Mouse (Mus musculus) frontal cortex, postnatal 36 days (tissue): Measurements from ENCODE around the gene Wbp2.
"Not testable (repeated sequence)": the region's sequence is repeated elsewhere in the genome, so short reads cannot be mapped to it uniquely, and the experiment has no call there.

Experiments used
- DNase-seq, 2 experiments: peaks; one replicate each; pipeline ENCODE4 v3.0.0; 2022; ENCODE audit warnings: low spot score in 2 of 2

Wbp2 gene

DNA sequence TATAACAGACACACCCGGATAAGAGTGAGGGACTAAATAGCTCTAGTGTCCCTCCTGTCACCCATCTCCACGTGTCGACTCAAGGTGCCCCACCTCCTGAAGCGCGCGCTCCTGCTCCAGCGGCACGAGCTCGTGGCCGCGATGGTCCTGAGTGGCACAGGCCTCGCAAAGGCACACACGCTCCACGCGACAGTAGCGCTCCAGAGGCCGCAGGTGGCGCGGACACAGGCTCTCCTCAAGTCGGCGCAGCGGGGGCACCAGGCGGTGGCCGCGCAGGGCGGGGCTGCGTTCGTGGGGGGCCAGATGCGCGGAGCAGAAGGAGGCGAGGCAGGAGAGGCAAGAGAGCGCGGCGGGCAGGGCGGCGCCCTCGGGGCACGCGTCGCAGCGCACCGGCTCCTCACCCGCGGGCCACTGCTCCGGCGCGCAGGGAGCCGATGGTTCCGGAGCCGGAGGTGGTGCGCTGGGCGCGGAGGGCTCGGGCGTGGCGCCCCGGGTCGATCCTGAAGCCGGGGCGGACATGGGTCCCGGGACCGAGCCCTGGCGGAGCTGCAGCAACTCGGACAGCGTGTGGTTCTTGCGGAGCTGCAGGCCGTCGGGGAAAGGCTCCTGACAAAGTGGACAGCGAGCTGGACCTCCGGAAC lies 22.8 kb upstream of the Wbp2 start:
- DNase-seq: no peak

DNA sequence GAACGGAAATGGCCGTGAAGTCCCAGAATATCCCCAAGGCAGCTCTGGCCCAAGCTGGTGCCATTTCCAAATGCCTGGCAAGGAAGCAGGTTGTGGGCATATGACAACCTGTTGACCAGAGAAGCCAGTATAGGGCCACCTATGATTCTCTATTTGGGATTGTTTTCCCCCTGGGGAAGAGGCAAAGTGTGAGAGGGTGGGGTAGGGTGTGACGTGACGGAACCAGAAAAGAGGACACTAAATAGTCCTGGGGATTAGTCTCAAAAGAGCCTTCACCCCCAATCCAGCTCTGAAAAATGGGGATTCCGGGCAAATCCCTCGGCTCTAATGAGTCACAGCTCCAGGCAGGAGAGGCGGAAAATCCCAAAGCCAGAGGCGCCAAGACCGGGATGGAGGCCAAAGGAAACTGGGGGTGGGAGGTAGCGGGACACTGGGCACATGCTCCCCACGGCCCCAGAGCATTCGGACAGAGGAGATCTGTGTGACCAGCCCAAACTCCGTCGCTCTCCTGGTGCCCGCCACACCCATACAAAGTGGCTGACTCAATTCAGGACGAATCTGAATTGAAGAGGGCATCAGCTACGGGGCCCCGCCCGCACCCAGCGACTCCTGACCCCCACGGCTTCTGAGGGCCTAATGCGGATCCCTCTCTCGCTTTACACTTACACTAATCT lies 21.8 kb upstream of the Wbp2 start:
- DNase-seq: peak; percentile 43 to 46

DNA sequence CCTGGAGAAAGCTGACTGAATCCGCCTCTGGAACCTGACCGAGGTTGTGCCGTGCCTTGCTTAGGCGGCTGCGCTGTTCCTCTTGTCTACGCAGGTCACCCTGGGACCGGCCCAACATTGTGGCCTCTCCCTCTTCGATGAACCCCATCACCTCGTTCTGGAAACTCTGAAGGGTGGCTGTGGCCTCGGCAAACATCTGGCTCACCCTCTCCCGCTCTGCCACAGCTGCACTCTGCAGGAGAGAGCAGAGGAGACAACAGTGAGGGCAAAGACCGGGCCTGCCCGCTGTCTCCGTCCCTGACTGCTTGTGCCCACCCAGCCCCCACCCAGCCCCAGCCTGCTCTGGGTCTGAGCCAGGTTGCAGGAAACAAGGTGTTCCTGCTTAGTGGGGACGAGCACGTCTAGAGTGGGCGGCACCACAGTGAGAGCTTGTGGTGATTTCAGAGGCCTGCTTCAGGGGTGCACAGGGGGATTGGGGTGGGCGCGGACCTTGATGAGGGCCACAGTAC lies 21.0 kb upstream of the Wbp2 start:
- no peak for DNase-seq

DNA sequence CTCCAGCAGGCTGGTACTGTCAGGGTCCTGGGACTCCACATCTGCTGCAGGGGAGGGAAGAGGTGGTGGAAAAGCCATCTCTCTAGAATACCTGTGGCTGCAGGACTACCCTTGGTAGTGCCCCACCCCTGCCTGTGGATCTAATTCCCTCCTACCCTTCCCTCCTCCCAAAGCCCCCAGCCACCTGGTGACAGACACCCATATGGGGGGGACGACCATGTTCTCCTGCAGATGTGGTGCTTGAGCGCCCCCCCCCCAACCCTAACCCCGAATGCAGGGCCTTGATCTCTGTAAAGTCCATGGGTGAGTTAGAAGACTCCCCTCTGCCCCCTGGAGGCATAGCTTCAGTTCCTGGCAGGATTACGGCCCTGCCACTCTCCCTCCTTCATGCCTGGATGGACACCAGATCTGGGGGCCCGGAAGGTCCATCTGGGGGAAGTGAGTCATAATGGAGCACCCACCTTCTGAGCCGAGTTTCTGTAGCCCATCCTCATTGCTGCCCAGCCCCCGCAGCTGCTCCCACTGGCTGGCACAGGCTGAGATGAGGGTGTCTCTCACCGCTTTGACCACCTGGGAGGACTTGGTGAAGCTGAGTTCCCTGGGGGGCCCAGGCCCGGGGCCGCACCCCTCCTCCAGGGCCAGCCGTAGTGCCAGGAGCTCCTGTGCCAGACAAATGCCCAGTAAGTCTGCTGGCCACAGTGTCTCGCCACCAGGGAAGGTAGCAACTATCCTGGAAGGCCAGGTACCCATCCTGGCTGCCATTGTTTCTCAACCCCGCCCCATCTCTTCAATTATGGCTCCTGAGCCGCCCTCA lies 20.4 kb upstream of the Wbp2 start:
- DNase-seq: no peak

DNA sequence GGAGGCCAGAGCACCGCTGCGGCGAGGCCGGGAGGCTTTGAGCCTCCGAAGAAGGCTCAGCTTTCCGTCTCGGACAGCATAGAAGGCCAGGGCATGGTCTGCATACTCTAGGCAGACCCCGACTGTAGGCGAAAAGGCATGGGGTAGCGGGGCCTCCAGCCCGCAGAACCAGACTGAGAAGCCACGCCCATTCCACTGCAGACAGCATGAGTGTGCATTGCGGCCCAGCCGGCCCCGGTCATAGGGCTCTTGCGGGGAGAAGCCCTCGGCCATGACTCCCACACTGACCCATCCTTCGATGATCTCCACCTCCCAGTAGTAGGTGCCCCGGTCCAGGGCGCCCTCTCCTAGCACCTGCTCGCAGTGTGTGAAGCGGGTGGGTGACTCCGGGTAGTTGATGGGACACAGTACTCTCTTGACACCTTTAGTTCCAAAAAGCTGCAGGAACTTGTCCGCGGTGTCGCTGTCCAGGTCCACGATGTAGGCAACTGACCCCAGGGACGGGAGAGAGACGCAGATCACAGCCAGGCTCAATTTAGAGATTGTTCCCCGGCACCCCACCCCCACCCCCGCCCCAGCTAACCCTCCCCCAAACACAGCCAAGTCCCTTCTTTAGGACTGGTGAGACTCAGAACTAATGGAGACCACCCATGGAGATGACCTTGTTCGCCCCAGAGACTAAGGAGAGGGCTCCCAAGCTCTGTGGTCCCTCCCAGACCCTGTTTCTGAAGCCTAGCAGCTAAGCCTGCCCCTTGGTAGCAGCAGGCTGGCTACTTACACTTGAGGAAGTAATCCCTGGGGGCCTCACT lies 19.6 kb upstream of the Wbp2 start:
- no peak for DNase-seq

DNA sequence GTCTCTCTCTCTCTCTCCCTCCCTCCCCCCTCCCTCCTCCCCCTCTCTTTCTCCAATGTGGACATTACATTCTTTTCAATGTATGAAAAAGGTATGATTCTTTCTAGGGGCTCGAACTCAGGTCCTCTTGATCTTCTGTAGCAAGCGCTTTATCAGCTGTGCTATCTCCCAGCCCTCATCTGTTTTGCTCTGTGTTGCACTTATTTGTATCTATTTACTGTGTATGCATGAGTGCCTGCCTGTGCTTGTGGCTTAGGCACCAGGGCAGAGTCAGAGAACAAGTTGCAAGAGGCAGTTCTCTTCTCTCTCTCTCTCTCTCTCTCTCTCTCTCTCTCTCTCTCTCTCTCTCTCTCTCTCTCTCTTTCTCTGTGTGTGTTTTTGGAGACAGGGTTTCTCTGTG lies 18.3 kb upstream of the Wbp2 start:
- no peak for DNase-seq

DNA sequence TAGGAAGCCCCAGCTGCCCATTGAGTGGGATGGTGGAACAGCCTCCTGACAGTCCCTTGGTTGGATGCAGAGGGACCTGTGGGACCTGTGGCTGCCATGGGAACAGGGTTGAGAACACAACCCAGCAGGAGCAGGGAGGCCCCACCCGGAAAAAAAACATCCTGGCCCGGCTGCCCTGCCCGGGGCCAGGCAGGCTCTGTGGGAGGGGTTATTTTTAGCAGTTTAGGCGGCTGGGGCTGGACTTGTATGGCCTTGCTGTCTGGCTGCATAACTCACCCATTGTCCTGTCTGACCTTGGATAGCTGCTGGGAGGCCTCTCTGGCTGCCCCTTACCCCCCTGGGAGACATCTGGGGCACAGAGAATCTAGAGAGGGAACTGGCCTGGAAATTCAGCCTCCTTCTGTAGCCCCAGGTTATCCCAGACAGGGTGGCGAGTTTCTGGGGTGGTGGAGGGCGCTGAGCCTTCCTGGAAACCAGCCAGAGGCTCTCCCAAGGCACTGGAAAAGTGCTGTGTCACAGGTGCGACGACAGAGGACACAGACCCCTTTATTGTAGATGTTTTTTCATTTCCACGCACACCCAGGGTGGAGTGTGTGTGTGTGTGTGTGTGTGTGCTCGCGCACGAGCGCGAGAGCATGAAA lies 17.3 kb upstream of the Wbp2 start:
- DNase-seq: no peak

DNA sequence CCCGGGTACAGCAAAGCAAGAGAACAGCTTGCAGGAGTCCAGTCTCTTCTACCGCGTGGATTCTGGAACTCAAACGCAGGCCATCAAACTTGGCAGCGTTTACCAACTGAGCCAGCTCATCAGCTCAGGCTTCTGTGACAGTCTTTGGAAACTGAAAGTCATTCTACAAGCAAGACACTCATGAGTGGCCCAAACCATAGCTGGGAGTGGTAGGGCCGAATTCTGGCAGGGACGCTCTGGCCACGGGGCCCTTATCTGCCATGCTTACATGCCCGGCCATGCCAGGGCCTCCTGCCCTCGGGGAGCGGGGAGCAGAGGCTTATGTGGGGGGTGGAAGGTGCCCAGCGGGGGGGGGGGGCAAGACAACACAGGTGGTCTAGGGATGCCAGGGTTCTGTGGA lies 16.8 kb upstream of the Wbp2 start:
- no peak for DNase-seq

DNA sequence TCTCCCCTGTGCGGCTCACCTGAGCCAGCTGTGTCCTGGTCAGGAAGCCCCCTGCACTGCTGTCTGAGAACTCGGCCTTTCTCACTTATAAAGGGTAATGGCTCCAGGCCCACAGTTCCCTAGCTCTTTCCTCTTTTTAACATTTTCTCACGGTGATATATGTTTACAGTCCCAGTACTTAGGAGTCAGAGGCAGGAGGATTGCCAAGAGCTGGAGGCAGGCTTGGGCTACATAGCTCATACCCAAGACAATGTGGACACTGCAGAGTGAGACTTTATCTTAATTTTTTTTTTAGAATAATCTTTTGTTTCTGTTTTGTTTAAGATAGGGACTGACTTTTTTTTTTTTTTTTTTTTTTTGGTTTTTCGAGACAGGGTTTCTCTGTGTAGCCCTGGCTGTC lies 15.7 kb upstream of the Wbp2 start:
- no peak for DNase-seq

DNA sequence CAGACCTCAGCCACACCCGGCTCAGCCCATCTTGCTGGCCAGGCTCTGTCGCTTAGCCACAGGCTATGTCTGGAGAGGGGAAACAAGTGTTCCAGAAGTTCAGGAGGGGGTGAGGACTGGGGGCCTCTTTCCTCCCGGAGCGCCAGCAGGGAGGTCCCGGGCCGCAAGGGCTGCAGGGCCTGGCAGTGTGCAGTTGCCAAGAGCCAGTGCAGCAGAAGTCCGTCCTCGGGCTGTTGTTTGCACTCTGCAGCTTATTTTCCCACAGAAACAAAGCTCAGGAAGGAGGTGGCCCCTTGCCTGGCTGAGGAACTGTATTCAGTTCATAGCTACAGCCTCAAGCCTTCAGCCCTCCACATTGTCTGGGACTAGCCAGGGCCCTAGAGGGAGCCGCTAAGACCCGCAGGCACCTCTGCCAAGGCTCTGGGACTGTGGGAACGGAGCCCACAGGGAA lies 15.2 kb upstream of the Wbp2 start:
- no peak for DNase-seq

DNA sequence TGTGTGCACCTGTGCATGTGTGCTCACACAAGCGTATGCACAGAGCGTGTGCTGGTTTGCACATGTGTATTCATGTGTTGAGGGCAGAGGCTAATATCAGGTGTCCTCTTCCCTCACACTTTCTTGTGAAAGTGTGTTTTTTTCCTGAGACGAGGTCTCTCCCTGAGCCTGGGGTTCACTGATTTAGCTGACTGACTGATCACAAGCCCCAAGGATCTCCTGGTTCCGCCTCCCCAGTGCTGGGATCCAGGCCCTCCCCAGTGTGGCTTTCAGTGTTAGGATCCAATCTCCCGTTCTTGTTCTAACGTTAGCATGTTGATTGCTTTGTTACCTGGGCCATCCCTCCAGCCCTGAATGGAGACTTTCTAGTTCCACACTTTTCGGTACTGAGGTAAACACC lies 14.0 kb upstream of the Wbp2 start:
- DNase-seq: no peak

DNA sequence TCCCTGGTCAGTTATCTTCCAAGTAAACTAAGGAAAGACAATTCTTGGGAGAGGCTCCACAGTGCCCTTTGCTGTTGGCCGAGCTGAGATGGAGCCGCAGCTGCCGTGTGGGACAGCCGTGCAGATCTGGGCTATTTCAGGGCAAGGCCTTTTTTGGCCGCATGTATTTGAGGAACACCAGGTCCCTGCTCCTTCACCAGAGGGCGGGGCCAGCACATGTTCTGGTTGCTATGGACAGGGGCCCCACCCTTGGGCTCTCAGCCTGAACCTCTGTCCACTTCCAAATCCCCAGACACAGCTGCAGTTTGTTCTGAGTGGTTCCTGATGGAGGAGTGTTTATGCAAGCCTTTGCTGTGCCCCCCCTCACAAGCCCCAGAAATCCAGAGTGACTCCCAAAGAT lies 13.6 kb upstream of the Wbp2 start:
- no peak for DNase-seq

DNA sequence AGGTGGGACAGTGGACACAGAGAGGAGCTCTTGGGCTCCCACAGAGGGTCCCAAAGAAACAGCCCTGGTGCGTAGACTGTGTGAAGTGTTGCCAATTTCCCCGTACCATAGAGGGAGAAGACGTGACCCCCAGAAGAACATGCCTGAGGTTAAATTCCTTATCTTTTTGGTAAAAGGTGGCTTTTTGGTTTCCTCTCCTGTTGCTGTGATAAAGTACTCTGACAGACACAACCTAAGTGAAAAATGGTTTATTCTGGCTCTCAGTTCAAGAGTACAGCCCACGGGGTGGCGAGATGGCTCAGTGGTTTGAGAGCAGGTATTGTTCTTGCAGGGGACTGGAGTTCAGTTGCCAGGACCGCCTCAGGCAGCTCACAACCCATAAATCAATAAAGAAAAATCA lies 12.7 kb upstream of the Wbp2 start:
- no peak for DNase-seq

DNA sequence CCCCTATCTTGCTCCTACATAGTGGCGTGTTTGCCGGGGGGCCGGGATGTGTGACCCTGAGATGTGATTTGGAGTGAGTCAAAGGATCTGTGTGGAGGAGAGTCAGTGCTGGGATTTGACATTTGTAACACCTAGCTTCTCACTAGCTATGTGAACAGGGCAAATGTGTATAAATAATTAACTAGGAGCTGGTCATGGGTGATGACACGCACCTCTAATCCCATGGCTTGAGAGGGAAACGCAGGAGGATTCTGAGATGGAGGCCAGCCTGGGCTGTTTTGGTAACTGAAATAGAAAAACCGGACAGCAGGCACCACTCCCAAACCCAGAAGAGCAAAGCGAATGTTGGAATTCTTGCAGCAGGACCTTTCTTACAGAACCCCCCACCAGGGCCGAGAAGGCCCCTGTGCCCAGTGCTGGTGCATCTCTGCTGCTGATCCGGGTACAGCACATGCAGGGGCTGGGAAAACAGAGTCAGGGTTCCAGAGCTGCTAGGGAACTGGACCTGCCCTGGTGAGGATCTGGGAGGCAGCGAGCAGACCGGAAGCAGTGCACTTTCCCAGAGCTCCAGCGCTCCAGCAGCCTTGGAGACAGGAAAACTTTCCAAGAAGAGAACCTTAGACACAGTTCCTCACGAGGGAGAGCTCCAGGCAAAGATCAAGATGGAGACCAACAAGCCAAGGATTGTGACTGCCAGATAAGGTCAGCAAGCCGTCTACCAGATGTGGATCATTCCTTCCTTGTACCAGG lies 12.1 kb upstream of the Wbp2 start:
- DNase-seq: no peak

DNA sequence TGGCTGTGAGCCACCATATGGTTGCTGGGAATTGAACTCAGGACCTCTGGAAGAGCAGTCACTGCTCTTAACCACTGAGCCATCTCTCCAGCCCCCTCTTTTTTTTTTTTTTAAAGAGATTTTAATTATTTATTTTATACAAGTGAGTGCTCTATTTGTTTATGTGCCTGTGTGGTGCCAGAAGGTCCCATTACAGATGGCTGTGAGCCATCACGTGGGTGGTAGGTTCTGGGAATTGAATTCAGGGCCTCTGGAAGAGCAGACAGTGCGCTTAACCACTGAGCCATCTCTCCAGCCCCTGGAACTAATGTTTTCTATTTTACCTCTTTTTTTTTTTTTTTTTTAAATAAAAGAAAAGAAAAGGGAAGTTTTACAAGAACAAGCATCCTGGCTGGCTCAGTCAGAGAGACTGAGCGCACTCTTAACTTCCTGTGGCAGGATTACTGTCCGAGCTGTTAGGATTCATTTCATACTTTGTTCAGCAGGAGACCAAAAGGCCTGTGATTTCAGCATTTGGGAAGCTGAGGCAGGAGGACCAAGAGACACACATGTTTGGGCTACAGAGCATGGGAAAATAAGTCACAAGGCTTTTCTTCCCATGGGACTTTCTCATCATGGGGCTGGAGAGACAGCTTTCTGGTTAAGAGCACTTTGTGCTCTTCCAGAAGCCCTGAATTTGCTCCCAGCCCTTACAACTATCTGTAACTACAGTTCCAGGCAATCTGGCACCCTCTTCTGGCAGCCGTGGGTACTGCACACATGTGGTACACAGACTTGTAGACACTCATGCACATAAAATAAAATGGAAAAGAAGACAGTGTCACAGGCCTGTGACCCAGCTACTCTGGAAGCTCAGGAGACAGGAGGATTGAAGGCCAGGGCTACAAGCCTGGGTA lies 9.7 kb upstream of the Wbp2 start:
- DNase-seq: no peak

DNA sequence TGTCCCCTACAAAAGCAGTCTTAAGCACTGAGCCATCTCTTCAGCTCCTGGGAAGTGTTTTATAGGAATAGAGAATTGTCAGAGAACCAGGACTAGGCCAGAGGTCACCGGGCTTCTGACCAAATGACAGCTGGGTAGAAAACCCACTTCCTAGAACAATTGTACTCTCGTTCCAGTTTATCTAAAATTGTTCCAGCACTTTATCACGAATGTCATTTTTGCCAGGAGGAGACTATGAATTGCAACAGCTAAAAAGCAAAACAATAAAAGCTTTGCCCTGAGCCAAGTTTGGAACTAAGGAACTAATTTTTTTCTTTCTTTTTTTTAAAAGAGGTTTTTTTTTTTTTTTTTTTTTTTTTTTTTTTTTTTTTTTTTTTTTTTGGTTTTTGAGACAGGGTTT lies 8.8 kb upstream of the Wbp2 start:
- DNase-seq: no peak

DNA sequence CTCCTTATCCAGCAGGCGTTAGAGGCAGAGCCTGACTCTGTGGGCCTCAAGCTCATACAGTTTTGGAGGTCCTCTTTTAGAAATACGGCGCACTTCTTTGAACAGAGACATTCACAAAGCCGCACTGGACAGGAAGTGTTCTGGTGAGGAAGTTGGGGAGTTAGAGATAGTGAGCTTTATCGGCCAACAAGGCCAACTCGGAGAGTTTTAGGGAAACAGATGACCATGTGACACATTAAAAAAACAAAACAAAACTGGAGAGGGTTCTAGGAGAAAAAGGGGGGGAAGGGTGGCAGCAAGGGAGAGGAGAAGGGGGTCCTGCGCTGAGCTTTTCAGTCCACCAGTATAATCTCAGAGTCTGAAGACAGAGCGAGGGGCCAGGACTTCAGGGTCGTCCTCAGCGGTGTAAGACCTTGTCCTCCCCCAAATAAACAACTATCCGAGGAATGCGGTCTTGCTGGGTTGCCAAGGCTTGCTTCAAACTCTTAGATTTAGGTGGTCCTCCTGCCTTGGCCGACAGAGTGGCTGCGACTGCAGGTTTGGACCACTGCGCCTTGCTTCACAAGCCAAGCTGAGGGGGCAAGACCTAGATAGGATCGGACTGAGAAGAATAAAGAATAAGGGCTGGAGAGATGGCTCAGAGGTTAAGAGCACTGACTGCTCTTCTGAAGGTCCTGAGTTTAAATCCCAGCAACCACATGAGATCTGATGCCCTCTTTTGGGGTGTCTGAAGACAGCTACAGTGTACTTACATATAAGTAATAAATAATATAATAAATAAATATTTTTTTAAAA lies 7.2 kb upstream of the Wbp2 start:
- no peak for DNase-seq

DNA sequence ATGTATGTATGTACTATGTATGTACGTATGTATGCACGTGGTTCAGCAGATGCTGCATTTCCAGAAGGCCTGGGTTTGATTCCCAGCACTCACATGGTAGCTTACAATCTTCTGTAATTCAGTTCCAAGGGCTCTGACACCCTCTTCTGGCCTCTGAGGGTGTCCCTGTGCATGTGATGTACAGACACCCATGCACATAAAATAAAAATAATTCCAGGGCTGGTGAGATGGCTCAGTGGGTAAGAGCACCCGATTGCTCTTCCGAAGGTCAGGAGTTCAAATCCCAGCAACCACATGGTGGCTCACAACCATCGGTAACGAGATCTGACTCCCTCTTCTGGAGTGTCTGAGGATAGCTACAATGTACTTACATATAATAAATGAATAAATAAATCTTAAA lies 6.2 kb upstream of the Wbp2 start:
- not testable (repeated sequence) for DNase-seq

DNA sequence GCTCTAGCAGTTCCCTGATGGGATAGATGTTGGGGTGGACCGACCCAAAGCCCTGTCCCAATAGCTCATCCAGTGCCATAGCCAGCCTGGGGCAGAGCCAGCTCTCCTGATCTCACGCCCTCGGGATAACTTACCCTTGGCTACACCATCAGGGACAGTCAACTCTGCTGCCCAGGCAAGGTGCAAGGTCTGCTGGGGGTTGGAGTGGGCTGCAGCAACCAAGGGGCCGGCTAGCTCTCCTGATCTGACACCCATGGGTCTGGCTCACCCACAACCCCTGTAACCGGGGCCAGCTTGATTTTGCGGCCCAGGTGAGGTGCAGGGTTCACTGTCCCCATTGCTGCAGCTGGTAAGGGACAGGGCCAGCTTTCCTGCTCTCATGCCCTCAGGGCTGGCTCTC lies 4.8 kb upstream of the Wbp2 start:
- DNase-seq: no peak
